Mouse (Mus musculus) MEL (cell line): ENCODE data around the gene Cct8l1. TPM values are rescaled to one million over a fixed set of nuclear protein-coding genes. Genes with fewer than 3 reads are reported as not detected.

ENCODE experiments used
- DNase-seq: peaks from one replicate; pipeline ENCODE4 v3.0.0; 2011; ENCODE audit warnings: low read depth, low spot score
- H3K27ac ChIP-seq: 2 replicates; pipeline ENCODE4 v1.5.1; 2012; ENCODE audit warnings: low read depth, mild to moderate bottlenecking, control low read depth, low read length, moderate library complexity; ENCODE audit not compliant: control insufficient read depth
- H3K27me3 ChIP-seq, 2 experiments: fragments of 150-350 bp in 1 of 2; sonication (generic) in 1 of 2; 2 replicates each; pipeline ENCODE4 v1.6.1; 2012; ENCODE audit warnings: low read length in 2 of 2, mild to moderate bottlenecking in 2 of 2, improper control_type of control experiment in 1 of 2, moderate library complexity in 1 of 2; ENCODE audit not compliant: insufficient read depth in 2 of 2, control insufficient read depth in 1 of 2
- H3K36me3 ChIP-seq, 2 experiments: 2 replicates each; pipeline ENCODE4 v1.6.1; 2012 to 2014; ENCODE audit warnings: low read length in 2 of 2, improper control_type of control experiment in 1 of 2, inconsistent platforms in 1 of 2, mild to moderate bottlenecking in 1 of 2; ENCODE audit not compliant: insufficient read depth in 2 of 2, control insufficient read depth in 1 of 2
- H3K4me1 ChIP-seq, 2 experiments: fragments of 150-350 bp in 1 of 2; sonication (generic) in 1 of 2; 2 replicates each; pipeline ENCODE4 v1.6.1; 2012; ENCODE audit warnings: low read length in 2 of 2, improper control_type of control experiment in 1 of 2, mild to moderate bottlenecking in 1 of 2; ENCODE audit not compliant: insufficient read depth in 2 of 2, control insufficient read depth in 1 of 2
- H3K4me3 ChIP-seq, 2 experiments: fragments of 150-350 bp in 1 of 2; sonication (generic) in 1 of 2; 2 replicates each; pipeline ENCODE4 v1.5.1; 2012; ENCODE audit warnings: low read depth in 2 of 2, low read length in 2 of 2, mild to moderate bottlenecking in 2 of 2, moderate library complexity in 2 of 2, control low read depth in 1 of 2, improper control_type of control experiment in 1 of 2; ENCODE audit not compliant: control insufficient read depth in 1 of 2, insufficient read depth in 1 of 2
- H3K79me2 ChIP-seq: 2 replicates; pipeline ENCODE4 v1.6.1; 2012; ENCODE audit warnings: mild to moderate bottlenecking, low read length, moderate library complexity; ENCODE audit not compliant: control insufficient read depth, poor library complexity, insufficient read depth
- H3K9ac ChIP-seq: 2 replicates; pipeline ENCODE4 v1.6.1; 2012; ENCODE audit warnings: low read depth, mild to moderate bottlenecking, control low read depth, low read length, moderate library complexity; ENCODE audit not compliant: control insufficient read depth, poor library complexity, severe bottlenecking
- H3K9me3 ChIP-seq: fragments of 150-350 bp; sonication (generic); replicated peaks from 2 replicates; pipeline ENCODE4 v1.6.1; 2012; ENCODE audit warnings: mild to moderate bottlenecking, low read length, improper control_type of control experiment, moderate library complexity; ENCODE audit not compliant: insufficient read depth
- BHLHE40 ChIP-seq: IDR thresholded peaks from 2 replicates; pipeline ENCODE4 v1.6.1; 2012; ENCODE audit warnings: low read depth, mild to moderate bottlenecking, inconsistent platforms, low read length, improper control_type of control experiment, borderline replicate concordance
- CHD1 ChIP-seq: IDR thresholded peaks from 2 replicates; pipeline ENCODE4 v1.6.1; 2012; ENCODE audit warnings: low read depth, mild to moderate bottlenecking, inconsistent platforms, low read length, improper control_type of control experiment
- CHD2 ChIP-seq: IDR thresholded peaks from 2 replicates; pipeline ENCODE4 v1.6.1; 2011; ENCODE audit warnings: low read length, improper control_type of control experiment
- CTCF ChIP-seq, 3 experiments: IDR thresholded peaks in 2 of 3; conservative IDR thresholded peaks in 1 of 3; 2 replicates each; pipeline ENCODE4 v1.5.1; 2011 to 2012; ENCODE audit warnings: low read length in 3 of 3, low read depth in 2 of 3, mild to moderate bottlenecking in 2 of 3, improper control_type of control experiment in 1 of 3, inconsistent platforms in 1 of 3, mixed read lengths in 1 of 3, moderate library complexity in 1 of 3; ENCODE audit not compliant: control insufficient read depth in 1 of 3, insufficient read depth in 1 of 3, poor library complexity in 1 of 3, severe bottlenecking in 1 of 3
- E2F4 ChIP-seq: IDR thresholded peaks from 2 replicates; pipeline ENCODE4 v1.6.1; 2011; ENCODE audit warnings: low read depth, low read length, improper control_type of control experiment, borderline replicate concordance
- ELF1 ChIP-seq: IDR thresholded peaks from 2 replicates; pipeline ENCODE4 v1.6.1; 2014; ENCODE audit warnings: low read depth, mild to moderate bottlenecking, inconsistent platforms, low read length, improper control_type of control experiment, moderate library complexity
- GABPA ChIP-seq: IDR thresholded peaks from 2 replicates; pipeline ENCODE4 v1.6.1; 2012; ENCODE audit warnings: low read depth, mild to moderate bottlenecking, inconsistent platforms, low read length, improper control_type of control experiment, moderate library complexity
- GATA1 ChIP-seq: IDR thresholded peaks from 2 replicates; pipeline ENCODE4 v1.6.1; 2011; ENCODE audit warnings: low read depth, low read length, improper control_type of control experiment
- HCFC1 ChIP-seq: IDR thresholded peaks from 2 replicates; pipeline ENCODE4 v1.6.1; 2012; ENCODE audit warnings: low read depth, mild to moderate bottlenecking, inconsistent platforms, low read length, improper control_type of control experiment, moderate library complexity
- JUND ChIP-seq: IDR thresholded peaks from 2 replicates; pipeline ENCODE4 v1.6.1; 2011; ENCODE audit warnings: low read depth, mild to moderate bottlenecking, improper control_type of control experiment, low read length
- KAT2A ChIP-seq: conservative IDR thresholded peaks from 2 replicates; pipeline ENCODE4 v1.6.1; 2012; ENCODE audit warnings: low read depth, low read length, improper control_type of control experiment, inconsistent platforms
- MAX ChIP-seq: IDR thresholded peaks from 2 replicates; pipeline ENCODE4 v1.6.1; 2011; ENCODE audit warnings: low read length, improper control_type of control experiment
- MAZ ChIP-seq: IDR thresholded peaks from 2 replicates; pipeline ENCODE4 v1.6.1; 2012; ENCODE audit warnings: low read depth, mild to moderate bottlenecking, inconsistent platforms, low read length, improper control_type of control experiment
- MEF2A ChIP-seq: IDR thresholded peaks from 2 replicates; pipeline ENCODE4 v1.6.1; 2014; ENCODE audit warnings: low read depth, mild to moderate bottlenecking, inconsistent platforms, low read length, improper control_type of control experiment; ENCODE audit not compliant: poor library complexity, insufficient replicate concordance, severe bottlenecking; ENCODE audit errors: extremely low read depth
- MXI1 ChIP-seq: IDR thresholded peaks from 2 replicates; pipeline ENCODE4 v1.6.1; 2011; ENCODE audit warnings: mild to moderate bottlenecking, low read depth, low read length, improper control_type of control experiment
- MYB ChIP-seq: IDR thresholded peaks from 2 replicates; pipeline ENCODE4 v1.6.1; 2011; ENCODE audit warnings: mild to moderate bottlenecking, low read depth, low read length, improper control_type of control experiment
- NELFE ChIP-seq: IDR thresholded peaks from 2 replicates; pipeline ENCODE4 v1.6.1; 2011; ENCODE audit warnings: low read depth, low read length, improper control_type of control experiment
- NRF1 ChIP-seq: IDR thresholded peaks from 2 replicates; pipeline ENCODE4 v1.6.1; 2014; ENCODE audit warnings: low read depth, mild to moderate bottlenecking, inconsistent platforms, low read length, improper control_type of control experiment, moderate library complexity; ENCODE audit not compliant: poor library complexity, insufficient read depth, severe bottlenecking
- POLR2A ChIP-seq, 2 experiments: IDR thresholded peaks; 2 replicates each; pipeline ENCODE4 v1.6.1; 2011 to 2012; ENCODE audit warnings: low read length in 2 of 2, mild to moderate bottlenecking in 2 of 2, control low read depth in 1 of 2, improper control_type of control experiment in 1 of 2, low read depth in 1 of 2, moderate library complexity in 1 of 2; ENCODE audit not compliant: control insufficient read depth in 1 of 2, insufficient read depth in 1 of 2, poor library complexity in 1 of 2
- POLR2AphosphoS2 ChIP-seq: IDR thresholded peaks from 2 replicates; pipeline ENCODE4 v1.6.1; 2011; ENCODE audit warnings: low read length, improper control_type of control experiment
- RCOR1 ChIP-seq: IDR thresholded peaks from 2 replicates; pipeline ENCODE4 v1.6.1; 2012; ENCODE audit warnings: low read depth, mild to moderate bottlenecking, inconsistent platforms, low read length, improper control_type of control experiment
- SMC3 ChIP-seq: IDR thresholded peaks from 2 replicates; pipeline ENCODE4 v1.6.1; 2011; ENCODE audit warnings: low read depth, low read length, improper control_type of control experiment
- TAL1 ChIP-seq: IDR thresholded peaks from 2 replicates; pipeline ENCODE4 v1.6.1; 2012; ENCODE audit warnings: mild to moderate bottlenecking, inconsistent platforms, low read length, moderate library complexity, mixed read lengths
- TBP ChIP-seq: IDR thresholded peaks from 2 replicates; pipeline ENCODE4 v1.8.0; 2011; ENCODE audit warnings: low read depth, low read length, improper control_type of control experiment
- TCF12 ChIP-seq: IDR thresholded peaks from 2 replicates; pipeline ENCODE4 v1.6.1; 2014; ENCODE audit warnings: low read depth, mild to moderate bottlenecking, inconsistent platforms, low read length, improper control_type of control experiment, moderate library complexity
- UBTF ChIP-seq: IDR thresholded peaks from 2 replicates; pipeline ENCODE4 v1.6.1; 2012; ENCODE audit warnings: low read depth, mild to moderate bottlenecking, inconsistent platforms, low read length, improper control_type of control experiment, moderate library complexity, borderline replicate concordance; ENCODE audit not compliant: insufficient read depth
- USF1 ChIP-seq: IDR thresholded peaks from 2 replicates; pipeline ENCODE4 v1.6.1; 2014; ENCODE audit warnings: low read depth, mild to moderate bottlenecking, inconsistent platforms, low read length, improper control_type of control experiment, moderate library complexity
- USF2 ChIP-seq, 2 experiments: IDR thresholded peaks; 2 replicates each; pipeline ENCODE4 v1.6.1; 2011 to 2012; ENCODE audit warnings: improper control_type of control experiment in 2 of 2, low read length in 2 of 2, borderline replicate concordance in 1 of 2, inconsistent platforms in 1 of 2, low read depth in 1 of 2, mild to moderate bottlenecking in 1 of 2; ENCODE audit not compliant: insufficient read depth in 1 of 2
- ZC3H11A ChIP-seq: IDR thresholded peaks from 2 replicates; pipeline ENCODE4 v1.6.1; 2012; ENCODE audit warnings: low read depth, mild to moderate bottlenecking, inconsistent platforms, low read length, improper control_type of control experiment
- ZKSCAN1 ChIP-seq: IDR thresholded peaks from 2 replicates; pipeline ENCODE4 v1.6.1; 2012; ENCODE audit warnings: low read depth, mild to moderate bottlenecking, inconsistent platforms, low read length, improper control_type of control experiment, moderate library complexity
- ZMIZ1 ChIP-seq: IDR thresholded peaks from 2 replicates; pipeline ENCODE4 v1.6.1; 2012; ENCODE audit warnings: low read depth, mild to moderate bottlenecking, inconsistent platforms, low read length, improper control_type of control experiment, moderate library complexity
- polyA plus RNA-seq, 2 experiments: library from polyadenylated mRNA; stranded (reverse) in 1 of 2; unstranded in 1 of 2; fragments of >175 nt in 1 of 2; fragments of >200 nt in 1 of 2; gene quantifications; 2 replicates each; pipeline versions ENCODE4 v1.2.1 to v1.2.4; 2012; ENCODE audit warnings: low replicate concordance in 2 of 2, low read depth in 1 of 2; ENCODE audit not compliant: insufficient read length in 2 of 2, insufficient read depth in 1 of 2, missing spikeins in 1 of 2
- total RNA-seq: library from RNA; depleted of rRNA; stranded (reverse); fragments of 300-350 nt; gene quantifications from 2 replicates; pipeline ENCODE4 v1.2.3, GENCODE M21; 2012

Cct8l1 gene
- total and polyA plus RNA-seq, 3 experiments: not detected

DNA sequence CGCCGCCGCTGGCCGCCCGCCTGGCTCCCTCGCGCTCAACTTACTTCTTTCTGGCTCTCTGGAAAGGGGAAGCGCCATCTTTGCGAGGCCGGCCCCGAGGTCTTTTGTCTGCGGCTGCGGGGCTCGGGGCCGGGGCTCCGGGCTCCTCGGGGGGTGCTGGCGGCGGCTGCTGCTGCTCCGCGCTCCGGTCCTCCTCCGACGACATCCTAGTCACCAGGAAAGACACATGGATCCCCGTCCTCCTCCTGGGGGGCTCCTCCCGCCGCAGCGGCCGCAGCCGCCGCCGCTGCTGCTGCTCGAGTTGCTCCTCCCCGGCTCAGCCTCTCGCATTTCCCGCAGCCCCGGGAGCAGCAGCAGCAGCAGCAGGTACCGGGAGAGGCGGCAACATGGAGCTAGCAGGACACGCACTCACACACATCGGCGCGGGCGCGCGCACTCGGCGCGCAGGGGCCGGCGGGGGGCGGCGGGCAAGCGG is 17.5 kb upstream of the Cct8l1 start, which contains the start of gene Kmt2c:
Kmt2c (minus strand) TSS at position 438 of the 475 bp plus-strand sequence.
- peaks cover 0 to 33% of the 10 kb centered on the region in 2 experiments; a peak in 2 of 4 replicates for H3K36me3 ChIP-seq
- H3K27me3 ChIP-seq: no peaks in the 10 kb centered on the region; a peak in 1 of 4 replicates
- no peak; the same call in 1 of the 2 replicates for TF ChIP-seq KAT2A
- no peak for TF ChIP-seq TCF12
- peak; percentile 46; the same call in 1 of the 2 replicates for TF ChIP-seq HCFC1
- TF ChIP-seq POLR2AphosphoS2: peak; percentile 72; the same call in 1 of the 2 replicates
- TF ChIP-seq TAL1: no peak
- TF ChIP-seq ZC3H11A: no peak
- TF ChIP-seq TBP: 0 out of 2 replicates have a peak, but pooled peaks have one; percentile 25
- peak; percentile 42; the same call in 1 of the 2 replicates for TF ChIP-seq NRF1
- no peak for TF ChIP-seq MYB
- TF ChIP-seq JUND: no peak
- TF ChIP-seq E2F4: no peak
- no peak for TF ChIP-seq GABPA
- TF ChIP-seq MAZ: peak; percentile 92; the same call in 1 of the 2 replicates
- no peak; the same call in none of the 2 replicates for TF ChIP-seq MAX
- TF ChIP-seq GATA1: no peak
- 0 out of 2 replicates have a peak, but pooled peaks have one; percentile 50 for TF ChIP-seq ZMIZ1
- no peak for TF ChIP-seq SMC3
- TF ChIP-seq ELF1: 0 out of 2 replicates have a peak, but pooled peaks have one; percentile 12
- no peak for TF ChIP-seq BHLHE40
- peak; percentile 64 to 78 for TF ChIP-seq POLR2A (IDR thresholded peaks at IDR 0.05; ENCODE audit: control insufficient read depth in 1 of 2, insufficient read depth in 1 of 2, low read depth in 1 of 2, low read length in 2 of 2, poor library complexity in 1 of 2)
- peak; percentile 84 for TF ChIP-seq NELFE
- no peak for TF ChIP-seq USF2 (IDR thresholded peaks at IDR 0.05; ENCODE audit: borderline replicate concordance in 1 of 2, insufficient read depth in 1 of 2, low read depth in 1 of 2, low read length in 2 of 2)
- peak; percentile 35 for TF ChIP-seq MXI1
- TF ChIP-seq UBTF: 0 out of 2 replicates have a peak, but pooled peaks have one; percentile 33
- no peak; the same call in 1 of the 2 replicates for TF ChIP-seq CHD1
- TF ChIP-seq CTCF (IDR thresholded peaks at IDR 0.05 in 2 of 3, conservative IDR thresholded peaks at IDR 0.05 in 1 of 3; ENCODE audit: control insufficient read depth in 1 of 3, insufficient read depth in 1 of 3, low read depth in 2 of 3, low read length in 3 of 3, poor library complexity in 1 of 3, severe bottlenecking in 1 of 3): 0 out of 6 replicates have a peak, but pooled peaks of 1 of the 3 experiments have one; percentile 6
- TF ChIP-seq MEF2A: peak; percentile 53; the same call in 1 of the 2 replicates
- no peak for TF ChIP-seq ZKSCAN1
- no peak for TF ChIP-seq RCOR1
- no peak for TF ChIP-seq CHD2
- TF ChIP-seq USF1: no peak
- peak within 1 kb of the TSS; percentile 100 for H3K9ac ChIP-seq
- H3K27ac ChIP-seq: peak within 1 kb of the TSS; percentile 98
- DNase-seq: peak; percentile 85
- H3K4me3 ChIP-seq: peak within 1 kb of the TSS; percentile 95 to 97
- no peaks in the 10 kb centered on the region for H3K9me3 ChIP-seq
- peaks cover 12 to 21% of the 10 kb centered on the region in 2 experiments for H3K4me1 ChIP-seq
- H3K79me2 ChIP-seq: peaks cover 51% of the 10 kb centered on the region
